Mouse (Mus musculus) liver, adult 2 months (tissue): ENCODE measurements around the gene Ncapg2.

Experiments used
- CTCF ChIP-seq: fragments of 200-500 bp; IDR thresholded peaks from 2 replicates; pipeline ENCODE4 v1.5.1; 2011; ENCODE audit warnings: low read depth, low read length, control low read depth
- POLR2A ChIP-seq: fragments of 200-500 bp; IDR thresholded peaks from 2 replicates; pipeline ENCODE4 v1.6.1; 2011; ENCODE audit warnings: low read length, control low read depth; ENCODE audit not compliant: insufficient read depth; ENCODE audit errors: extremely low read depth

DNA sequence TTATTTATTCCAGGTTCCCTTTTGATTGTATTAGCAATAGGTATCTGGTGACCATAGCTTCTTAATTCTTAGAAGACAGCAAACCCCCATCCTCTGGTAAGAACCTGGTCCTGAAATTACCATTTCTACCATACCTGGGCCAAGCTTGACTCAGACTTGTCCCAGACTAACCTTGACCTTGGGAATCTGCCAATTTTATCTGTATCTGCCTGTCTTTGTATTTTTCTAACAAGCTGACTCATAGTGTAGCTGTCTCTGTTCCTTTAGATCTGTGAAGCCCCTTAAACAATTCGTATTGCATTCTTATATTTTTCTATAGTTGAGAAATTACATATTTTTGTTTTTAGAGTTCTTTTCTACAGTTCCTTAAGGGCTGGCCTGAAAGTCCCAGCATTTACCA lies 73.6 kb downstream of the Ncapg2 start:
- TF ChIP-seq CTCF (no peak), POLR2A (no peak)
